Mouse (Mus musculus) adipose tissue, adult 10 weeks (tissue): ENCODE data around the gene BC037034. TPM values are rescaled to one million over a fixed set of nuclear protein-coding genes. Genes with fewer than 3 reads are reported as not detected.

Experiments
- polyA plus RNA-seq: library from polyadenylated mRNA; stranded (reverse); fragments of 350-450 nt; fragmentation: Illumina TruSeq; extraction: RNeasy Lipid Tissue Mini Kit (QIAGEN cat#74804); gene quantifications from one replicate; pipeline ENCODE4 v1.2.3, GENCODE M21; 2014; ENCODE audit warnings: low read depth, low replicate concordance

BC037034 gene
- polyA plus RNA-seq, result 57.0 TPM

GRCm38 (mm10) chr5:138263260-138264206, at the start of gene BC037034:
Gene BC037034 (minus strand): TSS chr5:138264033.

GRCm38 (mm10) chr5:138279585-138280424, 16.0 kb upstream of the BC037034 start, which contains the start of the genes Gm43720, Gpc2 and Stag3:
Gene Gm43720 (minus strand): TSS chr5:138279958.
Gene Gpc2 (minus strand): TSS chr5:138280005.
Gene Stag3 (plus strand): TSS chr5:138280240.

GRCm38 (mm10) chr5:138272409-138272923, 8.6 kb upstream of the BC037034 start, which contains the start of gene Gal3st4:
Gene Gal3st4 (minus strand): TSS chr5:138272840.

GRCm38 (mm10) chr5:138255353-138256093, 8.3 kb downstream of the BC037034 start, which contains the start of gene Lamtor4:
Gene Lamtor4 (plus strand): TSS chr5:138255482.

GRCm38 (mm10) chr5:138225700-138226099, 38.1 kb downstream of the BC037034 start, which contains the start of gene Nxpe5:
Gene Nxpe5 (plus strand): TSS chr5:138225898.

Other genes starting within 250 kb of the BC037034 start
- not detected for gene Smok3a, start 242.8 kb downstream of the BC037034 start, polyA plus RNA-seq
- 0.36 TPM for gene Smok3b, start 242.6 kb downstream of the BC037034 start, polyA plus RNA-seq
- gene Smok3c, start 210.8 kb downstream of the BC037034 start, polyA plus RNA-seq, result not detected
- 11.2 TPM for gene Zkscan1, start 178.9 kb downstream of the BC037034 start, polyA plus RNA-seq
- 19.0 TPM for gene Zscan21, start 147.1 kb downstream of the BC037034 start, polyA plus RNA-seq
- 6.9 TPM for gene Zfp113, start 108.3 kb downstream of the BC037034 start, polyA plus RNA-seq
- gene Cops6, start 103.0 kb downstream of the BC037034 start, polyA plus RNA-seq, result 124 TPM
- 26.6 TPM for gene Ap4m1, start 92.0 kb downstream of the BC037034 start, polyA plus RNA-seq
- gene Mcm7, start 91.6 kb downstream of the BC037034 start, polyA plus RNA-seq, result 26.1 TPM
- 29.0 TPM for gene Taf6, start 76.6 kb downstream of the BC037034 start, polyA plus RNA-seq
- 20.6 TPM for gene Cnpy4, start 76.5 kb downstream of the BC037034 start, polyA plus RNA-seq
- 5.7 TPM for gene Mblac1, start 69.7 kb downstream of the BC037034 start, polyA plus RNA-seq
- gene Nxpe5, start 38.1 kb downstream of the BC037034 start, polyA plus RNA-seq, result 22.5 TPM
- gene Lamtor4, start 8.6 kb downstream of the BC037034 start, polyA plus RNA-seq, result 169 TPM
- gene Gal3st4, start 8.8 kb upstream of the BC037034 start, polyA plus RNA-seq, result 36.2 TPM
- gene Gm43720, start 15.9 kb upstream of the BC037034 start, polyA plus RNA-seq, result 1.8 TPM
- 11.8 TPM for gene Gpc2, start 16.0 kb upstream of the BC037034 start, polyA plus RNA-seq
- 10.9 TPM for gene Stag3, start 16.2 kb upstream of the BC037034 start, polyA plus RNA-seq
- 0.30 TPM for gene Pvrig, start 77.9 kb upstream of the BC037034 start, polyA plus RNA-seq
- gene Zfp157, start 177.4 kb upstream of the BC037034 start, polyA plus RNA-seq, result 6.9 TPM